Mouse (Mus musculus): Measurements from ENCODE around the gene Ssxb1. TPM values are rescaled to one million over a fixed set of nuclear protein-coding genes. Genes with fewer than 3 reads are reported as not detected.
"Not testable (repeated sequence)": the region's sequence is repeated elsewhere in the genome, so short reads cannot be mapped to it uniquely, and the experiment has no call there.

Gene Ssxb1
- total RNA-seq (2015; ENCODE audit: low replicate concordance) (not detected in 2 replicates), total RNA-seq (2017; ENCODE audit: low replicate concordance) (not detected in 2 replicates)

DNA sequence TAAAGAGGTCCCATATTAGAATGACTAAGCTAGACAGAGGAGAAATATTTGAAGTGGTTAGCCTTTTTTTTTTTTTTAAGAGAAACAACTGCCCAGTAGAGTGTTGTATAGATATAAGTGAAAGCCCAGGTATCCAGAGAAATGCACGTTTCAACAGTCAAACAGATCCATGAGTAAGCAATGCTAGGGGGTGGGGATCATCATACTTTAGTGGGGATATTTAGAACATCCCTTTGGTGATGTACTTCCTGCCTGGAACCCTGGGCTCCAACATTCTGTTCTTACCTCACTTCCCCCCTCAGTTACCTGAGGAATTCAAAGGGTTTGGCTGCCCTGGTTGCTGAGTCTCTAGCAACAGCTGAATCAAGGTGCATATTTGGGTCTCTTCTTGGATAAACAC, at the start of gene Ssxb1:
Ssxb1 (plus strand) TSS at position 301 of the 400 bp plus-strand sequence.
- ATAC-seq (replicated peaks; ENCODE audit: low FRiP score, poor library complexity, severe bottlenecking), result not testable (repeated sequence)

DNA sequence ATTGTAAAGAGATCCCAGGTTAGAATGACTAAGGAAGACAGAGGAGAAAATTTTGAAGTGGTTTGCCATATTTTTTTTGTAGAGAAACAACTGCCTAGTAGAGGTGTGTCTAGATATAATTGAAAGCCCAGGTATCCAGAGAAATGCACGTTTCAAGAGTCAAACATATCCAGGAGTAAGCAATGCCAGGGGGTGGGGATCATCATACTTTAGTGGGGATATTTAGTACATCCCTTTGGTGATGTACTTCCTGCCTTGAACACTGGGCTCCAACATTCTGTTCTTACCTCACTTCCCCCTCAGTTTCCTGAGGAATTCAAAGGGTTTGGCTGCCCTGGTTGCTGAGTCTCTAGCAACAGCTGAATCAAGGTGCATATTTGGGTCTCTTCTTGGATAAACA, 46.4 kb upstream of the Ssxb1 start, which contains the start of gene Ssxb9:
Ssxb9 (plus strand) TSS at position 301 of the 400 bp plus-strand sequence.
- ATAC-seq (replicated peaks; ENCODE audit: low FRiP score, poor library complexity, severe bottlenecking), result not testable (repeated sequence)

DNA sequence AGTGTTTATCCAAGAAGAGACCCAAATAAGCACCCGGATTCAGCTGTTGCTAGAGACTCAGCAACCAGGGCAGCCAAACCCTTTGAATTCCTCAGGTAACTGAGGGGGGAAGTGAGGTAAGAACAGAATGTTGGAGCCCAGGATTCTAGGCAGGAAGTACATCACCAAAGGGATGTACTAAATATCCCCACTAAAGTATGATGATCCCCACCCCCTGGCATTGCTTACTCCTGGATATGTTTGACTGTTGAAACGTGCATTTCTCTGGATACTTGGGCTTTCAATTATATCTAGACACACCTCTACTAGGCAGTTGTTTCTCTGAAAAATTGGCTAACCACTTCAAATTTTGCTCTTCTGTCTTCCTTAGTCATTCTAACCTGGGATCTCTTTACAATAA, 48.5 kb downstream of the Ssxb1 start, which contains the start of gene Ssxb2:
Ssxb2 (minus strand) TSS at position 101 of the 400 bp plus-strand sequence.
- ATAC-seq (replicated peaks; ENCODE audit: low FRiP score, poor library complexity, severe bottlenecking), result not testable (repeated sequence)

Other genes with a start within 250 kb of the Ssxb1 start
- gene Tbc1d25, start 237.1 kb upstream of the Ssxb1 start, total RNA-seq (2015; ENCODE audit: low replicate concordance), result 1.7 and 4.2 TPM in 2 replicates
- 0.56 and 1.1 TPM in 2 replicates for gene Tbc1d25, start 237.1 kb upstream of the Ssxb1 start, total RNA-seq (2017; ENCODE audit: low replicate concordance)
- gene Ebp, start 219.8 kb upstream of the Ssxb1 start, total RNA-seq (2015; ENCODE audit: low replicate concordance), result 6.1 and 22.2 TPM in 2 replicates
- 4.0 and 13.0 TPM in 2 replicates for gene Ebp, start 219.8 kb upstream of the Ssxb1 start, total RNA-seq (2017; ENCODE audit: low replicate concordance)
- gene Porcn, start 206.8 kb upstream of the Ssxb1 start, total RNA-seq (2015; ENCODE audit: low replicate concordance), result 0.42 TPM in 1 of 2 replicates, not detected in the other
- not detected in 2 replicates for gene Porcn, start 206.8 kb upstream of the Ssxb1 start, total RNA-seq (2017; ENCODE audit: low replicate concordance)
- gene Ftsj1, start 160.9 kb upstream of the Ssxb1 start, total RNA-seq (2015; ENCODE audit: low replicate concordance), result 3.3 and 7.1 TPM in 2 replicates
- 12.3 and 14.4 TPM in 2 replicates for gene Ftsj1, start 160.9 kb upstream of the Ssxb1 start, total RNA-seq (2017; ENCODE audit: low replicate concordance)
- gene Slc38a5, start 142.2 kb upstream of the Ssxb1 start, total RNA-seq (2015; ENCODE audit: low replicate concordance), result 72.6 and 83.8 TPM in 2 replicates
- 74.3 and 75.3 TPM in 2 replicates for gene Slc38a5, start 142.2 kb upstream of the Ssxb1 start, total RNA-seq (2017; ENCODE audit: low replicate concordance)
- not detected in 2 replicates for gene Ssxb10, start 85.9 kb upstream of the Ssxb1 start, total RNA-seq (2015; ENCODE audit: low replicate concordance)
- gene Ssxb10, start 85.9 kb upstream of the Ssxb1 start, total RNA-seq (2017; ENCODE audit: low replicate concordance), result not detected in 2 replicates
- gene Ssxb9, start 46.3 kb upstream of the Ssxb1 start, total RNA-seq (2015; ENCODE audit: low replicate concordance), result not detected in 2 replicates
- not detected in 2 replicates for gene Ssxb9, start 46.3 kb upstream of the Ssxb1 start, total RNA-seq (2017; ENCODE audit: low replicate concordance)
- not detected in 2 replicates for gene Ssxb2, start 48.4 kb downstream of the Ssxb1 start, total RNA-seq (2015; ENCODE audit: low replicate concordance)
- not detected in 2 replicates for gene Ssxb2, start 48.4 kb downstream of the Ssxb1 start, total RNA-seq (2017; ENCODE audit: low replicate concordance)
- gene Gm14459, start 111.6 kb downstream of the Ssxb1 start, total RNA-seq (2015; ENCODE audit: low replicate concordance), result not detected in 2 replicates
- not detected in 2 replicates for gene Gm14459, start 111.6 kb downstream of the Ssxb1 start, total RNA-seq (2017; ENCODE audit: low replicate concordance)
- not detected in 2 replicates for gene Ssxb6, start 134.9 kb downstream of the Ssxb1 start, total RNA-seq (2015; ENCODE audit: low replicate concordance)
- gene Ssxb6, start 134.9 kb downstream of the Ssxb1 start, total RNA-seq (2017; ENCODE audit: low replicate concordance), result not detected in 2 replicates
- not detected in 2 replicates for gene Ssxb3, start 178.5 kb downstream of the Ssxb1 start, total RNA-seq (2015; ENCODE audit: low replicate concordance)
- gene Ssxb3, start 178.5 kb downstream of the Ssxb1 start, total RNA-seq (2017; ENCODE audit: low replicate concordance), result not detected in 2 replicates